In genomic region chr8:28252399-28253240, GRCm38 (mm10) we compare ENCODE assay signal across 22 mouse cellular contexts.
DNase-seq lines count a peak whose midpoint lies in the region; ATAC-seq and TF ChIP-seq lines count a peak whose summit lies in the region.
"Had no signal": no experiment of that assay in that cellular context is flagged by ENCODE, and none has a peak within 500 bp of the region (broad histone marks: within the 10 kb centered on the region; RNA-seq: fewer than 3 reads in every experiment).

No protein-coding gene starts in this region.

- WGBS in hindbrain, embryonic 10.5 days, result 46% methylated on average over 9 of the region's 9 CpGs
- 40% methylated on average over 9 of the region's 9 CpGs for WGBS in hindbrain, embryonic 13.5 days
- WGBS in midbrain, embryonic 14.5 days, result 30% methylated on average over 9 of the region's 9 CpGs
- WGBS in midbrain, postnatal 0 days, result 34% methylated on average over 9 of the region's 9 CpGs
- WGBS in embryonic facial prominence, embryonic 10.5 days, result 51% methylated on average over 9 of the region's 9 CpGs
- WGBS in forebrain, postnatal 0 days, result 12% methylated on average over 9 of the region's 9 CpGs
- 68% methylated on average over 9 of the region's 9 CpGs for WGBS in intestine, postnatal 0 days

- no peak overlapping the region for H3K4me2 ChIP-seq in hindbrain, embryonic 13.5 days
- no peak overlapping the region for H3K4me2 ChIP-seq in midbrain, embryonic 14.5 days (ENCODE audit: low read length)
- no peak overlapping the region for H3K4me2 ChIP-seq in midbrain, postnatal 0 days (ENCODE audit: low read depth, low read length, poor library complexity, severe bottlenecking)
- H3K4me2 ChIP-seq in forebrain, postnatal 0 days (ENCODE audit: low read depth), result no peak overlapping the region
- no peak overlapping the region for H3K4me2 ChIP-seq in intestine, postnatal 0 days (replicated peaks; ENCODE audit: low read depth)
- H3K4me2 ChIP-seq: heart, embryonic 12.5 days; stomach, embryonic 15.5 days had no signal

- no peaks in the 10 kb centered on the region for H3K9me3 ChIP-seq in hindbrain, embryonic 10.5 days
- H3K9me3 ChIP-seq in hindbrain, embryonic 13.5 days, result no peaks in the 10 kb centered on the region
- H3K9me3 ChIP-seq in midbrain, embryonic 14.5 days (ENCODE audit: control insufficient read depth, low read length), result no peaks in the 10 kb centered on the region
- H3K9me3 ChIP-seq in midbrain, postnatal 0 days (ENCODE audit: low read length), result no peaks in the 10 kb centered on the region
- no peaks in the 10 kb centered on the region for H3K9me3 ChIP-seq in embryonic facial prominence, embryonic 10.5 days
- H3K9me3 ChIP-seq in forebrain, postnatal 0 days (ENCODE audit: low read length), result no peaks in the 10 kb centered on the region
- H3K9me3 ChIP-seq in intestine, postnatal 0 days (ENCODE audit: control insufficient read depth), result no peaks in the 10 kb centered on the region
- H3K9me3 ChIP-seq: heart, embryonic 12.5 days; stomach, embryonic 15.5 days had no signal

- TF ChIP-seq CTCF in midbrain, postnatal 0 days (IDR thresholded peaks at IDR 0.05), result no peak
- no peak for TF ChIP-seq CTCF in forebrain, postnatal 0 days (IDR thresholded peaks at IDR 0.05; ENCODE audit: low read depth)
- no peak for TF ChIP-seq CTCF in intestine, postnatal 0 days (IDR thresholded peaks at IDR 0.05; ENCODE audit: low read depth)

- no peak overlapping the region for H3K4me3 ChIP-seq in hindbrain, embryonic 10.5 days
- H3K4me3 ChIP-seq in hindbrain, embryonic 13.5 days, result no peak overlapping the region
- H3K4me3 ChIP-seq in midbrain, embryonic 14.5 days (replicated peaks; ENCODE audit: low read depth, low read length), result no peak overlapping the region
- no peak overlapping the region for H3K4me3 ChIP-seq in midbrain, postnatal 0 days (ENCODE audit: low read depth, low read length)
- no peak overlapping the region for H3K4me3 ChIP-seq in embryonic facial prominence, embryonic 10.5 days
- no peak overlapping the region for H3K4me3 ChIP-seq in forebrain, postnatal 0 days (ENCODE audit: low read depth, low read length)
- no peak overlapping the region for H3K4me3 ChIP-seq in intestine, postnatal 0 days (ENCODE audit: low read depth, low read length)
- H3K4me3 ChIP-seq: heart, embryonic 12.5 days; stomach, embryonic 15.5 days had no signal

- no peak for ATAC-seq in hindbrain, embryonic 13.5 days (ENCODE audit: low FRiP score)
- ATAC-seq in midbrain, embryonic 14.5 days (ENCODE audit: low FRiP score, low TSS enrichment), result no peak
- no peak for ATAC-seq in midbrain, postnatal 0 days (ENCODE audit: low FRiP score)
- ATAC-seq in forebrain, postnatal 0 days, result peak; percentile 87
- ATAC-seq in intestine, postnatal 0 days, result no peak
- ATAC-seq: hindbrain, postnatal 0 days; midbrain, embryonic 16.5 days had no signal

- DNase-seq in hindbrain, embryonic 10.5 days (ENCODE audit: low spot score), result peak; percentile 9
- peak; percentile 2 for DNase-seq in midbrain, embryonic 14.5 days
- DNase-seq in midbrain, postnatal 0 days (ENCODE audit: low spot score), result no peak
- peak; percentile 8 for DNase-seq in embryonic facial prominence, embryonic 10.5 days (ENCODE audit: low spot score)
- peak; percentile 56 for DNase-seq in forebrain, postnatal 0 days
- no peak for DNase-seq in kidney, postnatal 36 days
- DNase-seq: adrenal gland, postnatal 36 days; B cell, adult 2 months; cerebellum, adult 9-10 months; heart, postnatal 14 days; kidney, adult 2 months; kidney, postnatal 25 days; liver; lung, postnatal 14 days; thymus, adult 18-20 months; thymus, postnatal 4 days had no signal

- peaks cover 6% of the 10 kb centered on the region; the same call in 1 of the 2 replicates for H3K4me1 ChIP-seq in hindbrain, embryonic 10.5 days (replicated peaks)
- no peaks in the 10 kb centered on the region; the same call in 1 of the 2 replicates for H3K4me1 ChIP-seq in hindbrain, embryonic 13.5 days (replicated peaks)
- 0 out of 2 replicates have a peak, but pooled peaks cover 3% of the 10 kb centered on the region for H3K4me1 ChIP-seq in midbrain, embryonic 14.5 days (ENCODE audit: control insufficient read depth, insufficient read depth, low read length)
- no peaks in the 10 kb centered on the region for H3K4me1 ChIP-seq in midbrain, postnatal 0 days (ENCODE audit: insufficient read depth, low read length)
- 0 out of 2 replicates have a peak, but pooled peaks cover 3% of the 10 kb centered on the region for H3K4me1 ChIP-seq in embryonic facial prominence, embryonic 10.5 days
- H3K4me1 ChIP-seq in forebrain, postnatal 0 days (ENCODE audit: insufficient read depth), result no peaks in the 10 kb centered on the region
- no peaks in the 10 kb centered on the region for H3K4me1 ChIP-seq in intestine, postnatal 0 days (replicated peaks; ENCODE audit: control insufficient read depth, insufficient read depth, low read length)
- H3K4me1 ChIP-seq: heart, embryonic 12.5 days; stomach, embryonic 15.5 days had no signal

- no peak overlapping the region for H3K27ac ChIP-seq in hindbrain, embryonic 10.5 days
- H3K27ac ChIP-seq in hindbrain, embryonic 13.5 days, result no peak overlapping the region
- H3K27ac ChIP-seq in midbrain, embryonic 14.5 days (replicated peaks; ENCODE audit: low read depth, low read length), result no peak overlapping the region
- no peak overlapping the region for H3K27ac ChIP-seq in midbrain, postnatal 0 days (ENCODE audit: low read depth, low read length)
- no peak overlapping the region for H3K27ac ChIP-seq in embryonic facial prominence, embryonic 10.5 days (replicated peaks)
- H3K27ac ChIP-seq in forebrain, postnatal 0 days (ENCODE audit: low read depth, low read length), result no peak overlapping the region
- H3K27ac ChIP-seq in intestine, postnatal 0 days (ENCODE audit: low read depth, low read length), result no peak overlapping the region
- H3K27ac ChIP-seq: hindbrain, postnatal 0 days; stomach, embryonic 15.5 days had no signal

- H3K27me3 ChIP-seq in hindbrain, embryonic 10.5 days (ENCODE audit: insufficient read depth, poor library complexity, severe bottlenecking), result no peaks in the 10 kb centered on the region
- H3K27me3 ChIP-seq in hindbrain, embryonic 13.5 days, result no peaks in the 10 kb centered on the region
- no peaks in the 10 kb centered on the region for H3K27me3 ChIP-seq in midbrain, embryonic 14.5 days (ENCODE audit: control insufficient read depth, insufficient read depth, low read length)
- no peaks in the 10 kb centered on the region for H3K27me3 ChIP-seq in midbrain, postnatal 0 days (ENCODE audit: insufficient read depth, low read length)
- H3K27me3 ChIP-seq in embryonic facial prominence, embryonic 10.5 days (replicated peaks; ENCODE audit: low read depth, poor library complexity, severe bottlenecking), result no peaks in the 10 kb centered on the region
- H3K27me3 ChIP-seq in forebrain, postnatal 0 days (ENCODE audit: insufficient read depth, low read length), result no peaks in the 10 kb centered on the region
- no peaks in the 10 kb centered on the region for H3K27me3 ChIP-seq in intestine, postnatal 0 days (replicated peaks; ENCODE audit: control insufficient read depth, insufficient read depth, low read length)
- H3K27me3 ChIP-seq: heart, embryonic 12.5 days; stomach, embryonic 15.5 days had no signal

- H3K9ac ChIP-seq in hindbrain, embryonic 13.5 days, result no peak overlapping the region
- H3K9ac ChIP-seq in midbrain, embryonic 14.5 days (replicated peaks; ENCODE audit: low read length), result no peak overlapping the region
- H3K9ac ChIP-seq in midbrain, postnatal 0 days (replicated peaks; ENCODE audit: low read length, poor library complexity, severe bottlenecking), result no peak overlapping the region
- no peak overlapping the region for H3K9ac ChIP-seq in forebrain, postnatal 0 days
- no peak overlapping the region for H3K9ac ChIP-seq in intestine, postnatal 0 days (ENCODE audit: low read depth, low read length)
- H3K9ac ChIP-seq: heart, embryonic 12.5 days; stomach, embryonic 15.5 days had no signal

- no peaks in the 10 kb centered on the region for H3K36me3 ChIP-seq in hindbrain, embryonic 10.5 days
- H3K36me3 ChIP-seq in hindbrain, embryonic 13.5 days, result no peaks in the 10 kb centered on the region
- no peaks in the 10 kb centered on the region for H3K36me3 ChIP-seq in midbrain, embryonic 14.5 days (ENCODE audit: control insufficient read depth, insufficient read depth, low read length)
- no peaks in the 10 kb centered on the region for H3K36me3 ChIP-seq in midbrain, postnatal 0 days (ENCODE audit: insufficient read depth, low read length)
- H3K36me3 ChIP-seq in embryonic facial prominence, embryonic 10.5 days (replicated peaks), result no peaks in the 10 kb centered on the region
- no peaks in the 10 kb centered on the region for H3K36me3 ChIP-seq in forebrain, postnatal 0 days (ENCODE audit: insufficient read depth)
- no peaks in the 10 kb centered on the region for H3K36me3 ChIP-seq in intestine, postnatal 0 days (ENCODE audit: control insufficient read depth, insufficient read depth)
- H3K36me3 ChIP-seq: heart, embryonic 12.5 days; stomach, embryonic 15.5 days had no signal

Comparison
In these comparisons a context has a peak if more than half of its experiments do, and no peak if none do; other contexts are left out.
1. DNase-seq: peak in hindbrain, embryonic 10.5 days (single experiment), midbrain, embryonic 14.5 days (single experiment), embryonic facial prominence, embryonic 10.5 days (single experiment) and forebrain, postnatal 0 days (single experiment); none in midbrain, postnatal 0 days (single experiment) and kidney, postnatal 36 days (0 of 2).